Mouse (Mus musculus) small intestine, adult 2 months (tissue): ENCODE results near the gene Cubn.

Source experiments
- CTCF ChIP-seq: fragments of 200-500 bp; IDR thresholded peaks from 2 replicates; pipeline ENCODE4 v1.5.1; 2012; ENCODE audit warnings: low read depth, mild to moderate bottlenecking, control low read depth, inconsistent platforms, low read length, moderate library complexity, mixed read lengths; ENCODE audit not compliant: insufficient replicate concordance, insufficient read length; ENCODE audit errors: extremely low read depth
- POLR2A ChIP-seq: fragments of 200-500 bp; IDR thresholded peaks from 2 replicates; pipeline ENCODE4 v1.6.1; 2012; ENCODE audit warnings: low read depth, mild to moderate bottlenecking, control low read depth, inconsistent platforms, low read length, moderate library complexity

DNA sequence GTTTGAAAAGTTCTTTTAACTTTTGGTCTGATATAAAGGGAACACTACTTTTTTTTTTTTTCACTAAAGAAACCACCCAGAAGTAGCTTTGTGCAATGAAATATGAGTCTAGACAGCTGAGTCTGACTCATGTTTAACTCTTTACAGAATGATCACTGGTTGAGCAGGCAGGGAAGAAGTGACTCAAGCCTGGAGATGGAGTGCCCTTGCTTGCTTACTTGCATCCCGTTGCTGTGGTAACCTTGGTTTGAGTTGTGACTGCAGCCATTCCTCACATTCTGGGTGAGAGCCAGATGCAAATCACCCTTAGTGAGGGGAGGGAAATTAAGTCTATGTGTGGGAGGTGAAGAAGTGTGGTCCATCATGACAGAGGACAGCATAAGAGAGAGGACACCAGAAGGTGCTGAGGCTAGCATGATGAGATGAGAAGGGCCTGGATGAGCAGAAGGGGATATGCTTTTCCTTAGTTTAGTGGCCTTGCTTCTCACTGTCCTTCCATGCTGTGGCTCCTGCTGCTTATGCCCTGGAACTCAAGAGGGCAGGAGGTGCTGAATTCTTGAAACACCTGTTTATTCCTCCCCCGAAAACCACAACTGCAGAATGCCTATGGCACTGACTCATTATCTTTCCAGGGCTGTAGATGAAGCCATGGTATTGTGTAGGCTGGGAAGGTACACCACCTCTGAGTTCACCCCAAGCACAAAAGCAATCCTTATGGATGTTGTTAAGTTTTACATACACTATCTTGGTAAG is 81.7 kb downstream of the Cubn start:
- TF ChIP-seq POLR2A = no peak
- TF ChIP-seq CTCF = no peak
